Mouse (Mus musculus): ENCODE data around the gene Gbf1.

- TF ChIP-seq GATA1 (IDR thresholded peaks at IDR 0.05; ENCODE audit: borderline replicate concordance, low read length) (no peak), FLI1 (IDR thresholded peaks at IDR 0.05; ENCODE audit: low read length) (no peak)
Measured at GRCm38 (mm10) chr19:46110214-46110613, 42.1 kb upstream of the Gbf1 start.

Measured in megakaryocyte, embryonic 14.5 days (primary cell).